Mouse (Mus musculus) spleen, adult 2 months (tissue): ENCODE measurements around the gene Pheta2.

ENCODE experiments used
- CTCF ChIP-seq: fragments of 200-500 bp; IDR thresholded peaks from 2 replicates; pipeline ENCODE4 v1.5.1; 2011; ENCODE audit warnings: mild to moderate bottlenecking, inconsistent platforms; ENCODE audit not compliant: insufficient read depth, insufficient read length, insufficient replicate concordance; ENCODE audit errors: extremely low read depth
- POLR2A ChIP-seq: fragments of 200-500 bp; IDR thresholded peaks from 2 replicates; pipeline ENCODE4 v1.6.1; 2011; ENCODE audit warnings: low read depth, low read length, inconsistent platforms

GRCm38 (mm10) chr15:82350349-82350748 lies 11.6 kb downstream of the Pheta2 start:
- TF ChIP-seq POLR2A = no peak
- TF ChIP-seq CTCF = no peak
